Mouse (Mus musculus) embryonic facial prominence, embryonic 13.5 days (tissue): ENCODE data around the gene Tifa. TPM values are rescaled to one million over a fixed set of nuclear protein-coding genes. Genes with fewer than 3 reads are reported as not detected.

Experiments used
- ATAC-seq: fragments of 200-750 bp; cut with Nextera tagmentation; 2 replicates; pipeline ENCODE4 v1.8.0; 2017; ENCODE audit warnings: low read depth; ENCODE audit not compliant: insufficient number of reproducible peaks, insufficient read depth, low FRiP score, low TSS enrichment
- H3K27ac ChIP-seq: fragments of 300-500 bp; sonication (generic); 2 replicates; pipeline ENCODE4 v1.5.1; 2015; ENCODE audit warnings: moderate library complexity, mild to moderate bottlenecking, inconsistent platforms
- H3K27me3 ChIP-seq: fragments of 300-500 bp; sonication (generic); 2 replicates; pipeline ENCODE4 v1.6.1; 2015; ENCODE audit warnings: mild to moderate bottlenecking, inconsistent platforms
- H3K36me3 ChIP-seq: fragments of 300-500 bp; sonication (generic); 2 replicates; pipeline ENCODE4 v1.6.1; 2015; ENCODE audit warnings: mild to moderate bottlenecking, inconsistent platforms
- H3K4me1 ChIP-seq: fragments of 300-500 bp; sonication (generic); 2 replicates; pipeline ENCODE4 v1.6.1; 2015; ENCODE audit warnings: inconsistent platforms
- H3K4me2 ChIP-seq: fragments of 300-500 bp; sonication (generic); 2 replicates; pipeline ENCODE4 v1.6.1; 2015; ENCODE audit warnings: moderate library complexity, mild to moderate bottlenecking, inconsistent platforms
- H3K4me3 ChIP-seq: fragments of 300-500 bp; sonication (generic); 2 replicates; pipeline ENCODE4 v1.5.1; 2015; ENCODE audit warnings: mild to moderate bottlenecking, inconsistent platforms
- H3K9ac ChIP-seq: fragments of 300-500 bp; sonication (generic); 2 replicates; pipeline ENCODE4 v1.6.1; 2015; ENCODE audit warnings: mild to moderate bottlenecking, inconsistent platforms
- H3K9me3 ChIP-seq: fragments of 300-500 bp; sonication (generic); 2 replicates; pipeline ENCODE4 v1.6.1; 2016; ENCODE audit warnings: inconsistent platforms
- WGBS: fragments of 180-500 bp; shearing (Covaris S2); methylation state at CpG from one replicate; pipeline ENCODE4 v1.1.7; 2015; ENCODE audit warnings: mixed read lengths; 5-methylcytosine and 5-hydroxymethylcytosine counted together
- polyA plus RNA-seq: library from polyadenylated mRNA; unstranded; fragments of >200 nt; fragmentation: Nextera tagmentation; extraction: Ambion mirVana; gene quantifications from 2 replicates; pipeline ENCODE4 v1.2.1, GENCODE M21; 2015

Tifa gene
- polyA plus RNA-seq, 1 experiment from 2014 or later, result 2.4 TPM

GRCm38 (mm10) chr3:127831079-127831478 is 41.5 kb downstream of the Tifa start:
- no peaks in the 10 kb centered on the region for H3K9me3 ChIP-seq
- H3K9ac ChIP-seq, result no peak overlapping the region
- H3K27me3 ChIP-seq, result no peaks in the 10 kb centered on the region
- 65% methylated on average over 6 of the region's 6 CpGs for WGBS
- H3K36me3 ChIP-seq, result 0 out of 2 replicates have a peak, but pooled peaks cover 2% of the 10 kb centered on the region
- no peak overlapping the region for H3K4me2 ChIP-seq
- H3K4me3 ChIP-seq, result no peak overlapping the region
- peaks cover 21% of the 10 kb centered on the region for H3K4me1 ChIP-seq
- no peak overlapping the region for H3K27ac ChIP-seq
- ATAC-seq, result no peak

GRCm38 (mm10) chr3:127834040-127834439 is 44.4 kb downstream of the Tifa start:
- ATAC-seq, result no peak
- Histone ChIP-seq H3K27ac (no peak overlapping the region), H3K4me1 (peaks cover 23% of the 10 kb centered on the region), H3K9ac (no peak overlapping the region), H3K27me3 (no peaks in the 10 kb centered on the region), H3K4me3 (no peak overlapping the region), H3K9me3 (no peaks in the 10 kb centered on the region), H3K4me2 (no peak overlapping the region), H3K36me3 (0 out of 2 replicates have a peak, but pooled peaks cover 2% of the 10 kb centered on the region)
- WGBS, result 89% methylated on average over 4 of the region's 4 CpGs

GRCm38 (mm10) chr3:127835594-127835993 is 46.0 kb downstream of the Tifa start:
- Histone ChIP-seq H3K4me2 (peak overlapping the region; percentile 84), H3K4me3 (peak overlapping the region; percentile 84; the same call in 1 of the 2 replicates), H3K4me1 (peaks cover 23% of the 10 kb centered on the region), H3K27me3 (no peaks in the 10 kb centered on the region), H3K36me3 (0 out of 2 replicates have a peak, but pooled peaks cover 2% of the 10 kb centered on the region), H3K9me3 (no peaks in the 10 kb centered on the region), H3K9ac (peak overlapping the region; percentile 12; the same call in 1 of the 2 replicates), H3K27ac (no peak overlapping the region)
- no peak for ATAC-seq
- WGBS, result 87% methylated on average over 6 of the region's 6 CpGs

- H3K9ac ChIP-seq, result peak overlapping the region; percentile 92
- H3K9me3 ChIP-seq, result no peaks in the 10 kb centered on the region
- H3K27ac ChIP-seq, result peak overlapping the region; percentile 95
- no peak; the same call in 1 of the 2 replicates for ATAC-seq
- H3K36me3 ChIP-seq, result no peaks in the 10 kb centered on the region
- WGBS, result under 1% methylated on average over 17 of the region's 17 CpGs
- peak overlapping the region; percentile 84 for H3K4me2 ChIP-seq
- peaks cover 23% of the 10 kb centered on the region for H3K4me1 ChIP-seq
- peak overlapping the region; percentile 84 for H3K4me3 ChIP-seq
- no peaks in the 10 kb centered on the region for H3K27me3 ChIP-seq
Measured at GRCm38 (mm10) chr3:127836798-127837153, 47.2 kb downstream of the Tifa start.

- H3K4me3 ChIP-seq, result peak within 1 kb of the TSS; percentile 84
- H3K9me3 ChIP-seq, result no peaks in the 10 kb centered on the region
- no peaks in the 10 kb centered on the region for H3K27me3 ChIP-seq
- peak within 1 kb of the TSS; percentile 92 for H3K9ac ChIP-seq
- under 1% methylated on average over 63 of the region's 89 CpGs for WGBS
- peak within 1 kb of the TSS; percentile 84 for H3K4me2 ChIP-seq
- no peaks in the 10 kb centered on the region for H3K36me3 ChIP-seq
- peak within 1 kb of the TSS; percentile 95 for H3K27ac ChIP-seq
- ATAC-seq, result peak; percentile 94
- peaks cover 23% of the 10 kb centered on the region for H3K4me1 ChIP-seq
Measured at GRCm38 (mm10) chr3:127837154-127837865, 47.7 kb downstream of the Tifa start, which contains the start of gene Ap1ar. Ap1ar (minus strand) TSS chr3:127837523.

- 31% methylated on average over 8 of the region's 8 CpGs for WGBS
- Histone ChIP-seq H3K4me1 (peaks cover 26% of the 10 kb centered on the region), H3K27ac (peak overlapping the region; percentile 95), H3K4me3 (peak overlapping the region; percentile 84), H3K9ac (peak overlapping the region; percentile 92), H3K36me3 (no peaks in the 10 kb centered on the region), H3K9me3 (no peaks in the 10 kb centered on the region), H3K27me3 (no peaks in the 10 kb centered on the region), H3K4me2 (peak overlapping the region; percentile 84)
- ATAC-seq, result no peak
Measured at GRCm38 (mm10) chr3:127837972-127838644, 48.5 kb downstream of the Tifa start.

GRCm38 (mm10) chr3:127841926-127842325 is 52.3 kb downstream of the Tifa start:
- Histone ChIP-seq H3K27ac (no peak overlapping the region), H3K9ac (no peak overlapping the region), H3K9me3 (peaks cover 5% of the 10 kb centered on the region; the same call in 1 of the 2 replicates), H3K4me1 (peaks cover 10% of the 10 kb centered on the region), H3K27me3 (no peaks in the 10 kb centered on the region), H3K36me3 (no peaks in the 10 kb centered on the region), H3K4me2 (no peak overlapping the region), H3K4me3 (no peak overlapping the region)
- 56% methylated on average over 8 of the region's 8 CpGs for WGBS
- ATAC-seq, result no peak

- Histone ChIP-seq H3K9ac (no peak overlapping the region), H3K9me3 (peaks cover 5% of the 10 kb centered on the region; the same call in 1 of the 2 replicates), H3K4me2 (no peak overlapping the region), H3K27ac (no peak overlapping the region), H3K4me3 (no peak overlapping the region), H3K4me1 (peaks cover 4% of the 10 kb centered on the region), H3K27me3 (no peaks in the 10 kb centered on the region), H3K36me3 (no peaks in the 10 kb centered on the region)
- ATAC-seq, result 0 out of 2 replicates have a peak, but pooled peaks have one; percentile 32
- 82% methylated on average over 2 of the region's 2 CpGs for WGBS
Measured at GRCm38 (mm10) chr3:127843324-127843940, 53.8 kb downstream of the Tifa start.

- no peak overlapping the region for H3K4me2 ChIP-seq
- WGBS, result 74% methylated on average over 5 of the region's 5 CpGs
- no peaks in the 10 kb centered on the region for H3K27me3 ChIP-seq
- no peak overlapping the region for H3K27ac ChIP-seq
- no peak overlapping the region for H3K4me3 ChIP-seq
- peaks cover 5% of the 10 kb centered on the region; the same call in 1 of the 2 replicates for H3K9me3 ChIP-seq
- no peaks in the 10 kb centered on the region for H3K36me3 ChIP-seq
- H3K4me1 ChIP-seq, result peaks cover 3% of the 10 kb centered on the region; the same call in 1 of the 2 replicates
- ATAC-seq, result no peak
- no peak overlapping the region for H3K9ac ChIP-seq
Measured at GRCm38 (mm10) chr3:127843941-127844327, 54.3 kb downstream of the Tifa start.

GRCm38 (mm10) chr3:127848088-127848808 is 58.6 kb downstream of the Tifa start:
- H3K9ac ChIP-seq, result no peak overlapping the region
- H3K4me3 ChIP-seq, result no peak overlapping the region
- no peaks in the 10 kb centered on the region for H3K4me1 ChIP-seq
- H3K27me3 ChIP-seq, result no peaks in the 10 kb centered on the region
- peaks cover 5% of the 10 kb centered on the region; the same call in 1 of the 2 replicates for H3K9me3 ChIP-seq
- no peaks in the 10 kb centered on the region for H3K36me3 ChIP-seq
- H3K27ac ChIP-seq, result no peak overlapping the region
- no peak overlapping the region for H3K4me2 ChIP-seq
- ATAC-seq, result no peak
- WGBS, result 78% methylated on average over 11 of the region's 11 CpGs

GRCm38 (mm10) chr3:127849922-127850321 is 60.3 kb downstream of the Tifa start:
- H3K4me2 ChIP-seq, result no peak overlapping the region
- no peaks in the 10 kb centered on the region for H3K27me3 ChIP-seq
- no peak for ATAC-seq
- no peak overlapping the region for H3K27ac ChIP-seq
- WGBS, result 83% methylated on average over 5 of the region's 5 CpGs
- no peaks in the 10 kb centered on the region for H3K4me1 ChIP-seq
- no peak overlapping the region for H3K4me3 ChIP-seq
- H3K36me3 ChIP-seq, result no peaks in the 10 kb centered on the region
- H3K9ac ChIP-seq, result no peak overlapping the region
- H3K9me3 ChIP-seq, result peaks cover 5% of the 10 kb centered on the region; the same call in 1 of the 2 replicates
